Mouse (Mus musculus): ENCODE data around the gene Gsta3. TPM values are rescaled to one million over a fixed set of nuclear protein-coding genes. Genes with fewer than 3 reads are reported as not detected.
"Not testable (repeated sequence)": the region's sequence is repeated elsewhere in the genome, so short reads cannot be mapped to it uniquely, and the experiment has no call there.

The Gsta3 gene
- polyA plus RNA-seq, 1 experiment from 2014 or later = 0.12 TPM

GRCm38 (mm10) chr1:21256871-21257270 is 16.5 kb downstream of the Gsta3 start:
- WGBS = 85% methylated on average over 5 of the region's 5 CpGs

GRCm38 (mm10) chr1:21259981-21260380 is 19.6 kb downstream of the Gsta3 start:
- not testable (repeated sequence) for H3K27me3 ChIP-seq; H3K27ac ChIP-seq; H3K9ac ChIP-seq; H3K9me3 ChIP-seq (replicated peaks); H3K36me3 ChIP-seq (ENCODE audit: poor library complexity, severe bottlenecking); H3K4me3 ChIP-seq; H3K4me2 ChIP-seq; H3K4me1 ChIP-seq; ATAC-seq
- WGBS = 86% methylated on average over 8 of the region's 8 CpGs

More at GRCm38 (mm10) chr1:21256871-21257270, 16.5 kb downstream of the Gsta3 start:
- H3K4me1 ChIP-seq = no peaks in the 10 kb centered on the region
- H3K27ac ChIP-seq = no peak overlapping the region
- H3K4me3 ChIP-seq = no peak overlapping the region
- no peak for ATAC-seq
- H3K4me2 ChIP-seq = no peak overlapping the region
- H3K9ac ChIP-seq = no peak overlapping the region
- H3K27me3 ChIP-seq = no peaks in the 10 kb centered on the region
- no peaks in the 10 kb centered on the region for H3K36me3 ChIP-seq (ENCODE audit: poor library complexity, severe bottlenecking)
- H3K9me3 ChIP-seq (replicated peaks) = no peaks in the 10 kb centered on the region

- Histone ChIP-seq H3K36me3 (ENCODE audit: poor library complexity, severe bottlenecking) (no peaks in the 10 kb centered on the region), H3K4me3 (no peak overlapping the region), H3K4me2 (no peak overlapping the region), H3K27ac (no peak overlapping the region), H3K9me3 (replicated peaks) (no peaks in the 10 kb centered on the region), H3K27me3 (no peaks in the 10 kb centered on the region), H3K4me1 (no peaks in the 10 kb centered on the region), H3K9ac (no peak overlapping the region)
- no peak for ATAC-seq
- 93% methylated on average over 5 of the region's 5 CpGs for WGBS
Observed at GRCm38 (mm10) chr1:21262401-21262800, 22.0 kb downstream of the Gsta3 start.

- no peak overlapping the region for H3K4me3 ChIP-seq
- H3K9me3 ChIP-seq (replicated peaks) = no peaks in the 10 kb centered on the region
- no peak overlapping the region for H3K9ac ChIP-seq
- H3K4me1 ChIP-seq = no peaks in the 10 kb centered on the region
- no peak overlapping the region for H3K27ac ChIP-seq
- no peak for ATAC-seq
- no peaks in the 10 kb centered on the region for H3K36me3 ChIP-seq (ENCODE audit: poor library complexity, severe bottlenecking)
- no peak overlapping the region for H3K4me2 ChIP-seq
- 86% methylated on average over 4 of the region's 4 CpGs for WGBS
- H3K27me3 ChIP-seq = no peaks in the 10 kb centered on the region
Observed at GRCm38 (mm10) chr1:21263986-21264385, 23.6 kb downstream of the Gsta3 start.

GRCm38 (mm10) chr1:21264747-21265146 is 24.4 kb downstream of the Gsta3 start:
- Histone ChIP-seq H3K9me3 (replicated peaks) (no peaks in the 10 kb centered on the region), H3K27ac (no peak overlapping the region), H3K9ac (no peak overlapping the region), H3K4me1 (no peaks in the 10 kb centered on the region), H3K27me3 (no peaks in the 10 kb centered on the region), H3K36me3 (ENCODE audit: poor library complexity, severe bottlenecking) (no peaks in the 10 kb centered on the region), H3K4me2 (no peak overlapping the region), H3K4me3 (no peak overlapping the region)
- 83% methylated on average over 8 of the region's 8 CpGs for WGBS
- no peak for ATAC-seq

GRCm38 (mm10) chr1:21266766-21267165 is 26.4 kb downstream of the Gsta3 start:
- Histone ChIP-seq H3K4me1 (peaks cover 2% of the 10 kb centered on the region; the same call in 1 of the 2 replicates), H3K27me3 (no peaks in the 10 kb centered on the region), H3K4me2 (no peak overlapping the region), H3K9me3 (replicated peaks) (no peaks in the 10 kb centered on the region), H3K9ac (no peak overlapping the region), H3K27ac (no peak overlapping the region), H3K36me3 (ENCODE audit: poor library complexity, severe bottlenecking) (no peaks in the 10 kb centered on the region), H3K4me3 (no peak overlapping the region)
- WGBS = 84% methylated on average over 1 of the region's 1 CpGs
- ATAC-seq = no peak

- H3K27ac ChIP-seq; H3K4me3 ChIP-seq; H3K9ac ChIP-seq; H3K27me3 ChIP-seq; H3K9me3 ChIP-seq (replicated peaks); H3K36me3 ChIP-seq (ENCODE audit: poor library complexity, severe bottlenecking); H3K4me1 ChIP-seq; ATAC-seq; H3K4me2 ChIP-seq: not testable (repeated sequence)
- WGBS = 83% methylated on average over 6 of the region's 7 CpGs
Observed at GRCm38 (mm10) chr1:21267466-21267865, 27.1 kb downstream of the Gsta3 start.

GRCm38 (mm10) chr1:21271343-21272055 is 31.1 kb downstream of the Gsta3 start:
- Histone ChIP-seq H3K27me3 (no peaks in the 10 kb centered on the region), H3K27ac (no peak overlapping the region), H3K4me1 (peaks cover 5% of the 10 kb centered on the region; the same call in 1 of the 2 replicates), H3K36me3 (ENCODE audit: poor library complexity, severe bottlenecking) (no peaks in the 10 kb centered on the region), H3K9ac (peak overlapping the region; percentile 34; the same call in 1 of the 2 replicates), H3K4me3 (peak overlapping the region; percentile 24), H3K4me2 (peak overlapping the region; percentile 50), H3K9me3 (replicated peaks) (no peaks in the 10 kb centered on the region)
- 27% methylated on average over 18 of the region's 18 CpGs for WGBS
- ATAC-seq = peak; percentile 75

GRCm38 (mm10) chr1:21272056-21272431 is 31.7 kb downstream of the Gsta3 start:
- WGBS = 15% methylated on average over 14 of the region's 14 CpGs
- no peak for ATAC-seq
- H3K9ac ChIP-seq = peak overlapping the region; percentile 34; the same call in 1 of the 2 replicates

GRCm38 (mm10) chr1:21273091-21273490 is 32.7 kb downstream of the Gsta3 start:
- ATAC-seq = no peak
- Histone ChIP-seq H3K9ac (no peak overlapping the region), H3K4me1 (peaks cover 5% of the 10 kb centered on the region; the same call in 1 of the 2 replicates), H3K36me3 (ENCODE audit: poor library complexity, severe bottlenecking) (no peaks in the 10 kb centered on the region), H3K27ac (no peak overlapping the region), H3K9me3 (replicated peaks) (no peaks in the 10 kb centered on the region), H3K4me2 (no peak overlapping the region), H3K4me3 (no peak overlapping the region), H3K27me3 (no peaks in the 10 kb centered on the region)
- WGBS = 97% methylated on average over 6 of the region's 6 CpGs

More at GRCm38 (mm10) chr1:21272056-21272431, 31.7 kb downstream of the Gsta3 start:
- peak overlapping the region; percentile 24; the same call in 1 of the 2 replicates for H3K4me3 ChIP-seq
- no peak overlapping the region for H3K27ac ChIP-seq
- H3K27me3 ChIP-seq = no peaks in the 10 kb centered on the region
- H3K4me1 ChIP-seq = peaks cover 5% of the 10 kb centered on the region; the same call in 1 of the 2 replicates
- H3K4me2 ChIP-seq = peak overlapping the region; percentile 50
- H3K9me3 ChIP-seq (replicated peaks) = no peaks in the 10 kb centered on the region
- no peaks in the 10 kb centered on the region for H3K36me3 ChIP-seq (ENCODE audit: poor library complexity, severe bottlenecking)

- no peaks in the 10 kb centered on the region for H3K36me3 ChIP-seq (ENCODE audit: poor library complexity, severe bottlenecking)
- no peak overlapping the region for H3K9ac ChIP-seq
- H3K4me3 ChIP-seq = no peak overlapping the region
- no peak overlapping the region for H3K4me2 ChIP-seq
- no peaks in the 10 kb centered on the region for H3K9me3 ChIP-seq (replicated peaks)
- no peak overlapping the region for H3K27ac ChIP-seq
- H3K4me1 ChIP-seq = peaks cover 5% of the 10 kb centered on the region; the same call in 1 of the 2 replicates
- H3K27me3 ChIP-seq = no peaks in the 10 kb centered on the region
- ATAC-seq = no peak
- 88% methylated on average over 2 of the region's 2 CpGs for WGBS
Observed at GRCm38 (mm10) chr1:21274437-21275040, 34.1 kb downstream of the Gsta3 start.

- ATAC-seq; H3K4me2 ChIP-seq; H3K27me3 ChIP-seq; H3K36me3 ChIP-seq (ENCODE audit: poor library complexity, severe bottlenecking); H3K4me3 ChIP-seq; H3K27ac ChIP-seq; H3K4me1 ChIP-seq; H3K9me3 ChIP-seq (replicated peaks); H3K9ac ChIP-seq: not testable (repeated sequence)
- WGBS = 90% methylated on average over 5 of the region's 5 CpGs
Observed at GRCm38 (mm10) chr1:21275366-21275765, 35.0 kb downstream of the Gsta3 start.

Data from forebrain, embryonic 13.5 days (tissue).